Mouse (Mus musculus) myocyte (in vitro differentiated cells): Measurements from ENCODE around the gene Cd79b.

Source experiments
- CEBPB ChIP-seq: IDR thresholded peaks from 2 replicates; pipeline ENCODE4 v1.6.1; 2011; ENCODE audit warnings: mild to moderate bottlenecking, moderate library complexity; ENCODE audit not compliant: poor library complexity, insufficient read depth, severe bottlenecking
- E2F4 ChIP-seq: IDR thresholded peaks from one replicate; pipeline ENCODE4 v1.6.1; 2011; ENCODE audit warnings: mild to moderate bottlenecking, control low read depth, moderate library complexity; ENCODE audit not compliant: insufficient read depth
- MAX ChIP-seq: IDR thresholded peaks from one replicate; pipeline ENCODE4 v1.6.1; 2011; ENCODE audit warnings: low read depth, mild to moderate bottlenecking, control low read depth
- MYOD1 ChIP-seq, 3 experiments: IDR thresholded peaks; one replicate each; pipeline ENCODE4 v1.6.1; 2011; ENCODE audit warnings: control low read depth in 2 of 3, low read depth in 2 of 3, mild to moderate bottlenecking in 2 of 3, moderate library complexity in 1 of 3; ENCODE audit not compliant: insufficient read length in 2 of 3, control insufficient read depth in 1 of 3
- MYOG ChIP-seq, 3 experiments: IDR thresholded peaks; one replicate each; pipeline ENCODE4 v1.6.1; 2011; ENCODE audit warnings: control low read depth in 2 of 3, low read depth in 2 of 3, mild to moderate bottlenecking in 2 of 3; ENCODE audit not compliant: insufficient read length in 2 of 3, control insufficient read depth in 1 of 3, insufficient read depth in 1 of 3
- POLR2A ChIP-seq: IDR thresholded peaks from one replicate; pipeline ENCODE4 v1.6.1; 2011; ENCODE audit warnings: low read depth, mild to moderate bottlenecking, control low read depth, moderate library complexity; ENCODE audit not compliant: insufficient read length
- POLR2AphosphoS2 ChIP-seq: IDR thresholded peaks from one replicate; pipeline ENCODE4 v1.6.1; 2011; ENCODE audit warnings: low read depth, control low read depth; ENCODE audit not compliant: insufficient read length
- REST ChIP-seq: IDR thresholded peaks from one replicate; pipeline ENCODE4 v1.6.1; 2011; ENCODE audit warnings: mild to moderate bottlenecking, control low read depth, moderate library complexity; ENCODE audit not compliant: insufficient read depth, insufficient read length
- SRF ChIP-seq: IDR thresholded peaks from one replicate; pipeline ENCODE4 v1.6.1; 2011; ENCODE audit warnings: low read depth; ENCODE audit not compliant: control insufficient read depth, insufficient read length
- TCF12 ChIP-seq: IDR thresholded peaks from one replicate; pipeline ENCODE4 v1.6.1; 2011; ENCODE audit warnings: mild to moderate bottlenecking, control low read depth; ENCODE audit not compliant: poor library complexity, insufficient read depth, severe bottlenecking
- TCF3 ChIP-seq: IDR thresholded peaks from one replicate; pipeline ENCODE4 v1.6.1; 2011; ENCODE audit warnings: low read depth, control low read depth; ENCODE audit not compliant: insufficient read length
- USF1 ChIP-seq: IDR thresholded peaks from one replicate; pipeline ENCODE4 v1.6.1; 2011; ENCODE audit warnings: low read depth, mild to moderate bottlenecking, control low read depth, moderate library complexity

GRCm38 (mm10) chr11:106354181-106354580, 39.6 kb upstream of the Cd79b start:
- TF ChIP-seq MYOD1 (IDR thresholded peaks at IDR 0.05; ENCODE audit: control insufficient read depth in 1 of 3, insufficient read length in 2 of 3, low read depth in 2 of 3), result peak in 2 of 3 experiments; percentile 18 to 59
- TF ChIP-seq POLR2A, result no peak
- no peak for TF ChIP-seq POLR2AphosphoS2
- TF ChIP-seq MAX, result no peak
- TF ChIP-seq REST, result no peak
- TF ChIP-seq USF1, result no peak
- TF ChIP-seq MYOG (IDR thresholded peaks at IDR 0.05; ENCODE audit: control insufficient read depth in 1 of 3, insufficient read depth in 1 of 3, insufficient read length in 2 of 3, low read depth in 2 of 3), result peak in 2 of 3 experiments; percentile 24 to 50
- TF ChIP-seq E2F4, result no peak
- no peak for TF ChIP-seq TCF12
- TF ChIP-seq SRF, result no peak
- no peak for TF ChIP-seq CEBPB
- no peak for TF ChIP-seq TCF3
